Mouse (Mus musculus) activated CD4-positive, CD25-positive, alpha-beta regulatory T cell, adult 4 months (primary cell): ENCODE data around the gene Iqgap2. TPM values are rescaled to one million over a fixed set of nuclear protein-coding genes. Genes with fewer than 3 reads are reported as not detected.
A peak's percentile ranks its signal among the peaks of the same experiment; 100 is the strongest.

Source experiments
- ATAC-seq: one replicate; pipeline ENCODE4 v1.8.0; 2017
- polyA plus RNA-seq, 2 experiments: library from polyadenylated mRNA; unstranded; fragments of 100-300 nt; shearing (Covaris generic); gene quantifications; one replicate each; pipeline ENCODE4 v1.2.1; 2017

Iqgap2 gene
- polyA plus RNA-seq, 2 experiments from 2014 or later: 16.6 to 17.1 TPM

DNA sequence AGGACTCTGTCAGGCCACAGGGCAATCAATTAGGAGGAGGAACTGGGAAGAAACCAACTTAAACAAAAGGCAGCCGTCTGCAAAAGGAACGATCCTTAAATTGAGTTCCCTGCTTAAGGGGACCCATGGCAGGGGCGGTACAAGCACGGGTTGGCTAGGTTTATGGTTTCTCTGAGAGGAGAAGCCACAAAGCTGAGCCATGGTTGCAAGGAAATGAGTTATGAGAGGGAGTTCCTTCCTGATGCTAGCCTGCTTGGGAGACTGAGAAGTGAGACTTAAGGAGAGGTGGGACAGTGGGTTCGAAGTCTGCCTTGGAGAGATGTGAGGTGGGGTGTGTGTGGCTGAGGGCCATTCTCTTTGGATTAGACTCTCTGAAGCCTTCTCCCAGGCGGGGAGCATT, 193.8 kb downstream of the Iqgap2 start:
- ATAC-seq: no peak

DNA sequence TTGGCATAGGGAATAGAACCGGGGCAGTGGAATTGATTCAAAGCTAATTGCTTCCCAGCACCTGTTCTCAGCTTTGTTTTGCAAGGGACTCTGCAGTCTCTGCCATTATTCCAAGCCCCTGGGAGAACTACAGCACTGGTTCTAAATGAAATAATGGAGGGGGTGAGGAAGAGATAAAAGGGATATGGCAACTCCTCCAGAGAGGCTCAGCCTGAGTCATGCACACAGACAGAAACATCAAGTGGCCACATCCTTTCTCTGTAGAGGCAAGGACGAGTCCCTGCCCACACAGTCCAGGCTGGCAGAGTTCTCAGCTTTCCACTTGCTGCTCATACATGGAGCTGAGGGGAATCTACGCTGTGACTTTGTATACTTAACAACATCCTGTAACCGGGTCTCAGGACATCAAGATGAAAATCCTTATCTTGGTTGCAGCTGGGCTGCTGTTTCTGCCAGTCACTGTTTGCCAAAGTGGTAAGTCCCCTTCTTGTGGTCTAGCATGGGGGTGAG, 195.0 kb downstream of the Iqgap2 start, which contains the start of gene F2rl2:
TSS of gene F2rl2 (plus strand) at position 200 of the 510 bp plus-strand sequence.
- peak; percentile 93 for ATAC-seq

DNA sequence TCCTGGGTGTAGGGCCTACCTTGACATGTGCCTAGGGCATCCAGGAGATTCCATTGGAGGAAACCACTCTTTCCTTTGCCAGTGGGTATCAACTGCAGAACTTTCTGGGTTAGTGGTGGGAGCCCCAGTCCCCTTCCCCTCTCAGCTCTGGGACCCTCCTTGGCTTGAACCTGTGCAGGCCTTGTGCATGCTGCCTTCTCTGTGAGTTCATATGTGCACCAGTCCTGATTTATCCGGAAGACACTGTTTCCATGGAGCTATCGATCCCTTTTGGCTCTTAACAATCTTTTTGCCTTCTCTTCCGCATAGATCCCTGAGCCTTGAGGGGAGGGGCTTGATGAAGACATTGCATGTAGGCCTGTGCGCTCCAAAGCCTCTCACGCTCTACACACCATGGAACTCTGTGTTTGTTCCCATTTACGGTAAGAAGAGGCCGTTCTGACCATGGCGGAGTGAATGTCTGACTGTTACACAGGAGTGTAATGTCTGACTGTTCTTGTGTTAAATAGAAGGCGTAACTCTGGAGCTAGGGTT, 195.5 kb downstream of the Iqgap2 start:
- no peak for ATAC-seq

DNA sequence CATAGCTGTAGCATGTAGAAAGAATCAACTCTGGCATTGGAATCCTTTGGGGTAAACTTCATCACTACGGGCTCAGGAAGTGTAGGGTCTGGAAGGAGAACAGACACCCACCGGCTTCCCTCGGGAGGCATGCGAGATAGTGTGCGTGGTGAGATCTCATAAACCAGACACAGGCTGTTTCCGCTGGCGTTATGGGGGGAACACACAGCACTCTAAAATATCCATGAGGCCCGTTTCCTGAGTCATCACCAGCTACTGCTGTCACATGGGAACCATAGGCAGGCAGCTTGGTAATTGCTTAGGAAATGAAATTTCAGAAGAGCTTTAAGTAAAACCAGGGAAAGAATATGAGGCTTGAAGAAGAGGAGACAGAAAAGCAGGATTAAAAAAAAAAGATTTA, 199.5 kb downstream of the Iqgap2 start:
- no peak for ATAC-seq

DNA sequence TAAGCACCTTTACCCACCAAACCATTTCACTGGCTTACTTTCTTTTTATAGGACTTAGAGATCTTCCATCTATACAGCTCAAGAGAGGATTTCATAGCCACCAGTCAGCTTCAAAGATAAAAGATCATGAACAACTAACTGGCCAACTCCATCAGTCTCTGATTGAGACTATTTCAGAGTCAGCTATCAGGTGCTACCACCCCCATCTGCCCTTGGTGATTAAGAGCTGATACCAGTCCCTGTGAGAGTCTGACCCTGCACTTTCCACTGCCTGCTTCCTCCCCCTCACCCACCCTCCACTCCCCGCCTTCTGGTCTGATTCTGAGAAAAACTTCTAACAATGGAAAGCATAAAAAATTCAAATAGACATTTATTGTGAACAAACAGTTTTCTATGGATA, 203.1 kb downstream of the Iqgap2 start:
- ATAC-seq: no peak

DNA sequence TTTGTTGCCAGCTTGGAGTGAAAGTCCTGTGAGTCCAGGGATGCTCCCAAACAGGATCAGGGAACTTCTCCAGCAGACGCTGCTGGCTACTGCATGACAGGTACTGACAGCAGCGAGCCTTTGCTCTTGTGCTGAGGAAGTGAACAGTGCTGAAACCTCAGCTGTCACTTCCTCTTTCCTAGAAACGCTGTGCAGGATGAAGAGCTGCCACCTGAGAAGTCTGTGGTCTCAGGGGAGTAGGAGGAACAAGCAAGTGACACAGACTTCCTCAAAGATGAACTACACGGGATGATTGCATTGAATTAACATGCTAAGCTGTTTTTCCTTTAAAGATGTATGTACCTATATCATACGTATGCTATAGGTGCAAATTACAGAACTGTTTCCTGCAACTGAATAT, 206.0 kb downstream of the Iqgap2 start:
- peak; percentile 87 for ATAC-seq

DNA sequence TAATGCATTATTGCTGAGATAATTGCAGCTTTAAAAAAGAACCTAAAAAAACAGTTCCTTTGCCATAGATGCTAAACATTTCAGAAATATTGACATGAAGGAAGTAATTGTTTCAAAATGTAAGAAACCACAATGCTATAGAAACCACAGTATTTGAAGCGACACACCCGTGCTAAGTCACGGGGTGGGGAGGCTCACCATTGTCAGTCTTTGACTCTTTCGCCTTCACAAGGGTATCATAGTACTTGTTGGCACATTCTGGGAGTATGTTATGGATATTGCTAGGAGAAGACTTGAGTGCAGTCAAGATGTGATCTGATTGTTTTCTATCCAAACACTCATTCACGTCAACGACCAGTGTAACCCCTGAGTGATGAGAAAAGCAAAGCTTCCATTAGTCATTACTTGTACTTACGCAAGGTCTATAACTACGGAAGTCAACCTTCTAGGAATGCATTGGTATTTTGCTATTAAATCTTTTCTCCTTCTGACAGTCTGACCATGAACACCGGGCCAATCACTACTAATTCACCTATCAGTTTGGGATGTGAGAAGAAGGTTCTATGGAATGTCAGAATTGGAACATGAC, 207.0 kb downstream of the Iqgap2 start:
- ATAC-seq: peak; percentile 29

DNA sequence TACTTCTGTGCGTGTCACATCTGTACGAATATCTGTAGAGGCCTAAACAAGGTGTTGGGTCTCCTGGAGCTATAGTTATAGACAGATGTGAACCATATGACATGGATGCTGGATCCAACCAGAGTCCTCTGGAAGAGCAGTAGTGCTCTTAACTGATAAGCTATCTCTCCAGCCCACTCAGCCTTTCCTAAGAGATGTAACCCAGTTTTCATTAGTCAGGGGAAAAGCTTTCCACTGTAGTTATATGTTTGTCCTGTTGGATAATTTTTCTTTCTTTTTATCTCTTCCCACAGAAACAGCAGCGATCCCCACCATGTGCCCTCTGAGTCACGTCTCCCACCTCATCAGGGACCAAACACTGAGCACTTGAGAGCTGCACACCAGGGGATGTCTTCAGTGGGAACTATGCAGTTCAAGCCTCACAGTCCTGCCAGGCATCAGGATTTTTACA, 212.2 kb downstream of the Iqgap2 start:
- no peak for ATAC-seq

DNA sequence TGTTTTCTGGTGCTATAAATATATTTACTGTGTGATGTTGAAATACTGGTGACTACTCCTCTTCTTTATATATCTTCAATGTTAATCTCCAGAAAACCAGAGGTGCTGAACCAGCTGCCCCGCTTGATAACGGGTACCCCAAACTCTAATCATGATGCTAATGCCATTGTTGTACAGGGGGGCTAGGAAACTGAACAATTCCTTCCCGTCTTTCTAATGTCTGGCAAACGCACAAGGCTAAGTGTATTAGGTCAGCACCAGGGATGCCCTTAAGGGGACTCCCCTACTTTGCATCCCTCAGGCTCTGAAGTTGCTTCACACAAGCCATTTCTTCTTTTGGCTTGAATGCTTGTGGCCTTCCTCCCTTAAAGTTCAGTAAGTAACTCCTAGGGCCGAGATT, 212.6 kb downstream of the Iqgap2 start:
- peak; percentile 28 for ATAC-seq

DNA sequence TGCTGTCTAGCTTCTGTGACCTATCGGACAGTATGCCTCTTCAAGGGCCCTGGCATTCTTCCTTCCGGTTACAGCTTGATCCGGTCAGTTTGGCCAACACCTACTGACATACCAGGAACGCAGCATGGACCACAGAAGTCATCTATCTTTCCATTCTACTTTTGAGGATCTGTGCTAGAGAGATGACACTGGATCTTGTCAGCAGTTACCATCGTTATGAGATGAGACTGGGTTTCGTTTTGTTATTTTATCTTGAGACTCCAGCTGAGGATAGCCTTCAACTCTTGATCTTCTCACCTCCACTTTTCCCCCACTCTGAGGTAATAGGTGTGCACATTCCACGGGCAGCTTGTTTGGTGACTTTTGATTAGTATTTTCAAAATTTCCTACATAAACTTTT, 219.3 kb downstream of the Iqgap2 start:
- ATAC-seq: no peak

DNA sequence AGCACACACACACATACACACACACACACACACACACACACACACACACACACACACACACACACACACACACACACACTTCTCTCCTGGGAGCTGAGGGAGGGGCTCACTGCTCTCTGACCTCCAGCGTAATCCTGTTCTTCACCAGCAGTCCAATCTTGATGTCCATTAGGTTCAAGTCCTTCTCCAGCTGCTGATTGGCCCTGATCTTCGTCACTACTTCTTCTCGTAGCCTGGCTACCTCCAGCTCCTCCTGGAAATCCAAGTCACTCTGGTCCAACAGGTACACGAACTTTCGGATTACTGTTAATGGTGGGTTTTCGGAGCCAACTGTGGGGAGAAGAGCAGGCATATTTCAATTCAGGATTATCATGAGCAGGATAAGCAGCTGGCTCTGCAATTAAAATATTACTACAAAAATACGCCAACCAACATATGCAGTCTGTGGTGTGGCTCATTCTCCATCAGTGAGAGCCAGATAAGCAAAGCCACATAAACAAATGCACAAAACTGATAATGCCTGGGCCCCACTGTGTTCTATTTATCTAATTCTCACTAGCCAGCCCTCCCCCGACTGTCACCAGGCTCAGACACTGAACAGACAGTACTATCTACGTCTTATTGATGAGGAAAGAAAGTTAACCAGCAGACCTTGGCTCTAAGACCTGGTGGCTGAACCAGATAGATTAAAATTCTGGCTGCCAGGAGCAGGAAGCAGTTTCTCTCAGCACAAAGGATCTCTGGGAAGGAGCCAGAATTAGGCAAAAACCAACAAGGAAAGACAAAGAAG, 220.4 kb downstream of the Iqgap2 start:
- ATAC-seq: no peak

DNA sequence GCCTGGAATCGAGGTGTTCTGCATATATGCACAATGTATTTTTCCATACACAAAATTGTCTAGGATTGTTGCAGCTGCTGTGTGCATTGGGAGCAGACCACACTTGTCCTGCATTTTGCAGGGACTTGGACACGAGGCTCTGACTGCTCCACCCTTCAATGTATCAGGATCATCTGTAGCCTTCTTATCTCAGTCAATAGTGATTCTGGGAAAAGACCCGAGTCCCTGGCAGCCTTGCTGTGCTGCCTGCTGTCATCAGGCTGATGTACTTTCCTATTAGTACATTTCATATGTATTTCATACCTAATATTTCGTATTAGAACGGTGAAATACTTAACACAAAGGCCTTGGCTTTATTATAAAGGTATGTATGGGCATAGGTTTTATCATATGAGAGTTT, 221.2 kb downstream of the Iqgap2 start:
- no peak for ATAC-seq

DNA sequence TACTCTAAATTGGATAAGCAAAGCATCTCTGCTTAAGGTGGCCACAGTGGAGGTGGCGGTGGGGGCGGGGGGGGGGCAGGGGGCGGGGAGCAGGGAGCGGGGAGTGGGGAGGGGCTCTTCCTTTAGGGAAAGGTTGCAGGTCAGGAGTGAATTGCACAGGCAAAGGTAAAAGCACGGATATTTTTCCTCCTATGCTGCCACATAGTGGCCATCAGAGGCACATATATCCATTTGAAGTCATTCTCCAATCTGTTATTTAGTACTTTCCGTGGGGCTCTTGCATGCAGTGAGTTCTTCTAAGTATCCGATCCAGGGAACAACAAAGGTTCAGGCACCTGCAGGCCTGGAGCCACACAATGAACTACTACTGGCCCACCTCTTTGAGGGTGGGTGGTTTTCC, 224.5 kb downstream of the Iqgap2 start:
- ATAC-seq: no peak

DNA sequence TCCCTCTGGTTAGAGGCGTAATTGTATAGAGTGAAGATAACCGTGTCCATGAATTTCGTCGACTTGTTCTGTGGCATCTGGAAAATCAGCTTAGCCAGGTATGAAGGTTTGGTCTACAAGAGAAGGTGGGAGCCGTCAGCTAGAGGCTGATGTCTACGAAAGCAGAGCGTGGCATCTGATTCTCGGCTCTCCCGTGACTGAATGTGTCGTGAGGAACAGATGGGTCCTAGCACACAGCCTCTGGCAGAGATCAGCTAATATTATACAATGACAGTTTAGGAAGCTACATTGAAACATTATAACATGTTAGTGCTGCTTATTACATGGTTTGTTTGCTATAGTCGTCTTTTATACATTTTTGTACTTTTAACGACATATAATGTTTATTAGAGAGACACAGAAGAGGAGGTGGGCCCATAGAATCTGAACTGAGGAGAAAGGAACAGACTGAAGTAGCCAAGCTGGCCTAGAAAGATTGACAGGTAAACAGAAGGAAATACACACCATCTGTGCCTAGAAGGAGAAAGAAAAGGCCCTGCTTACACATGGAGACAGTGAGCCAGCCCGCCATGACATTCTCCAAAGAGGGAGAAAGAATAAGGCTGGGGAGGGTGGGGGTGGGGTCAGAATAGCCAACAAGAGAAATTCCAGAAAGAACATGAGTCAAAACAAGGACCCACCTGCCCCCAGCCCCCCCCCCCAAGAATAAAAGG, 225.9 kb downstream of the Iqgap2 start:
- no peak for ATAC-seq

DNA sequence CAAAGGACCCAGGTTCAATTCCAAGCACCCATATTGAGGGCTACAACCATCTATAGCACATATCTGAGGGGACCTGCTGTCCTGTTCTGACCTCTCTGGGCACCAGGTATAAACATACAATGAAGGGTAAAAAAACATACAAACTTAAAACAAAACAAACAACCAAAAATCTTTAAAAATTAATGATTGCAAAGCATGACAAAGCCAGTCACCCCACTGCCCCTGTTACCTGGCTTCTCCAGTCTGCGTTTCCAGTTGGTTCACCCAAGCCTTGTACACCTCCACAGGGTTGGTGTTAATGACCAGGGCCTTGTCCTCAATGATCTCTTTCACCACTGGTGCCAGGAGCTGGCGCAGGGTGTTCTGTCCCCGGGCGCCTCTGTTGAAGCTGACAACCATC, 227.9 kb downstream of the Iqgap2 start:
- ATAC-seq: no peak

DNA sequence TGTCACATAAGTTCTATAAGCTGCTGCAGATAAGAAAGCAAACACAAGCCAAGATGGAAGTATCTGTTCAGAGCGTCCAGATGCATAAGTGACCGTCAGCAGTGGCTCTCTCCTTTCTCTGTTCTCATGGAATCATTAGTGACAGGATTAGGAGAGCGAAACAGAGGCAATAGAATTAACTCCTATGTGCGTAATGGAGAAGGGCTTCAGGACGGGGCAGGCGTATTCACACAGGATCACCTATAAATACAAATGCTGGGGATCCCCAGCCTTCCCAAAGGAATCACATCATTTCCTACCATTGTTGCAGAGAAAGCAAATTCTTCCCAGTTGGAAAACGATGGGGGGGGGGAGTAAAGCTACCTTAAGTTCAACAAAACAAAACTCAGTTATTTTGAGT, 232.3 kb downstream of the Iqgap2 start:
- ATAC-seq: no peak

DNA sequence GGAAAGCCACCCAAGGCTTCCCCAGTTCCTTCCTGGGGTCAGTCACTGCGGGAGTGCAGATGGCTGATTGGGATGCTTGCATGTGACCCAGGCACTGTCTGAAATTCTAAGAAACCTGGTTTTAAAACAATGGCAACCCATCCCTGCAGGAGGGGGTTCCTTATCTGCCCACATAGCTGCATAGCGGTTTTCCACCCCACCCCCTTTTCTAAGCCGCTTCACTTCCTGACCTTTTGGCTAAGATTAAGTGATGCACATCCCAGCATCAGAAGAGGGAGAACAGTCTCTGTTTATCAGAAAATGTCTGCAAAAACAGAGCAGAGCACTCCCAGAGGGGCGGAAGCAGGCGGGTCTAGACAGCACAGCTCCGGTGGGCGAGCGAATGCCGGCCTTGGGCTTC, 234.6 kb downstream of the Iqgap2 start:
- no peak for ATAC-seq

DNA sequence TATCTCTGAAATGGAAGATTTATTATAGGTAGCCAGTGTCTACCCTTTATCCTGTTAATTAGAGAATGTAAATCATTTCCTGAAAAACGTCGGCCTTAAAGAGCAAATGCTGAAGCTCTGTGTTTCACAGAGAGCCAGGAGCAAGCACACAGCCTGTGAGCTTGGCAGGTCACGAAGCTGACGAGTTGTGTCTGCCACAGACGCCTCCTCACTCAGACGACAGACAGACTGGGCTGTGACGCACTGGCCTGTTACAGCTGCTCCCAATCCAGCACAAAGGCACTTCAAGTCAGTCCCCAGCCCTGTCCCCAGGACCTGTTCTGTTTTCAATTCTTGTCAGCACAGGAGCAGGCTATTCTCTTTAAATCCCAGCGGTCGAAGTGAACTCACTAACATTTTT, 236.4 kb downstream of the Iqgap2 start:
- ATAC-seq: no peak

DNA sequence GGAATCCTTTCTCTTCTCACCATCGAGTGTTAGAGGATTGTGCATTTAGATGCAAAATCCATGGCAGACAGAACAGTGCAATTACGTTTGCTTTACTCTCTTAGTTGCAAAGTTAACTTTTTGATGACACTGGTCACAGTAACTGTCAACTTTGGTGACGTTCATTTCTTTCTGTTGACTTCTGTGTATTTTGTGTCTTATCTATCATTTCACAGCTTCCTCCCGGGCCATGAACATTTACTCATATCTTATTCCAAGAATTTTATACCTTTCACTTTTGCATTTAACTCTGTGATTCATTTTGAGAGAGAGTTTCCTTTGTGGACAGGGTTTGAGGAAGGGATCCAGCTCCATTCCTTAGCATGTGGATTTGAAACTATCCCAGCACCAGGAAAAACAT, 238.0 kb downstream of the Iqgap2 start:
- ATAC-seq: no peak

DNA sequence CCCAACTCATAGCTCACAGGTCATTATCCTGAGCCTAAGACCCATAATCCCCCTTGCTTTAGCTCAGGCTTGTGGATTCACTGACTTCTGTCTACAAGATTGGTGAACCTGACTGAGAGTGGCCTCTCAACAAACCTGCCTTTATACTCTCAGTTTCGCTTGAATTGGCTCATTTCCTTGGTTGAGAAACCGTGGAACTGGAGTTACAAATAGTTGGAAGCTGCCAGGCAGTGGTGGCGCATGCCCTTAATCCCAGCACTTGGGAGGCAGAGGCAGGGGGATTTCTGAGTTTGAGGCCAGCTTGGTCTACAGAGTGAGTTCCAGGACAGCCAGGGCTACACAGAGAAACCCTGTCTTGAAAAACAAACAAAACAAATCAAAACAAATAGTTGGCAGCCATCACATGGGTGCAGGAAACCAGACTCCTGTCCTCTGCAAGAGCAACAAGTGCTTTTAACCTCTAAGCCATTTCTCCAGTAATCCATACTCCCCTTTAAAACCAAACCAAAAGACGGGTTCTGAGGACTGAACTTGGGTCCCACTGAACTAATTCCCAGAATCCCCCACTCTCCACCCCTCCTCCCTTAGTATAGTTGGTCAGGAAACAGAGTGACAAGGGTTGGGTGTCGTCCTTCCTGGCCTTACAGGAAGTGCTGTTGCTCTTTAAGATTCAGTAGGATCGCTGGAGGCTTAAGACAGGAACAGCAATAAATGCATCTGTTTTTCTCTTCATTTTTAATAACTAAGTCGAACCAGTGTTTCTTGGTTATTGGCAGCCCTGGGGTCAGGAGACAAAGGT, 239.7 kb downstream of the Iqgap2 start:
- ATAC-seq: peak; percentile 58

DNA sequence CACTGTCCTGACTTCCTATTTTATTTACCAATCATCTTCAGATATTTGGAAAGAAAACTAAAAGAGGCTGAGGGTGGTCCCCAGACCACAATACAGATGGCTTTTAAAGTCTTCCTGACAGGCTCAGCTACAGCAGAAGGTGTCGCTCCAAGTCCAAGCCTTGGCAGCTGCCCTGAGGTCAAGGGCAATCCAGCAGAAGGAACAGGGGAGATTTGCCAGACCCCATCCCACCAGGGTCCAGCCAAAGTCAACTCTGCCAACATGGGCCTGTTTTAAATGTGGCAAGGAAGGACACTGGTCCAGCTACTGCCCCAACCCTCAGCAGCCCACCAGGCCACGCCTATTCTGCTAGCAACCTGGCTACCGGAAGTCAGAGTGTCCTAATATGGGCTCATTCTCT, 241.8 kb downstream of the Iqgap2 start:
- ATAC-seq: no peak

DNA sequence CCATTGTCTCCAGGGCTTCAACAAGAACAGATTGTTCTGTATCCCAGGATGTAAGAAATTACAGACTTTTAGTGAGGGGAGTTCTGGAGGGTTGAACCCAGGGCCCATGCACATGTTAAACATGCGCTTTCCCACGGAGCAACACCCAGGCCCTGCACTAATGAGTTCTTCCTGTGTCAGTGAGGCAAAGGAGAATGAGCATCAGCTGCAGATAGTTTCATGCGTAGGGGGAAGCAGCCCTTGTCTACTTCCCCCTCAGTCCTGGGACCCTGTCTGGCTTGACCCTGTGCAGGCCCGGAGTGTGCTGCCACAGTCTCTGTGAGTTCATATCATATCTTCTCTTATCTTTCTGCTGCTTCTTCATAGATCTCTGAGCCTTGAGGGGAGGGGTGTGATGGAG, 244.5 kb downstream of the Iqgap2 start:
- ATAC-seq: no peak
